Mouse (Mus musculus): ENCODE measurements around the gene Fam219a.

Fam219a gene

DNA sequence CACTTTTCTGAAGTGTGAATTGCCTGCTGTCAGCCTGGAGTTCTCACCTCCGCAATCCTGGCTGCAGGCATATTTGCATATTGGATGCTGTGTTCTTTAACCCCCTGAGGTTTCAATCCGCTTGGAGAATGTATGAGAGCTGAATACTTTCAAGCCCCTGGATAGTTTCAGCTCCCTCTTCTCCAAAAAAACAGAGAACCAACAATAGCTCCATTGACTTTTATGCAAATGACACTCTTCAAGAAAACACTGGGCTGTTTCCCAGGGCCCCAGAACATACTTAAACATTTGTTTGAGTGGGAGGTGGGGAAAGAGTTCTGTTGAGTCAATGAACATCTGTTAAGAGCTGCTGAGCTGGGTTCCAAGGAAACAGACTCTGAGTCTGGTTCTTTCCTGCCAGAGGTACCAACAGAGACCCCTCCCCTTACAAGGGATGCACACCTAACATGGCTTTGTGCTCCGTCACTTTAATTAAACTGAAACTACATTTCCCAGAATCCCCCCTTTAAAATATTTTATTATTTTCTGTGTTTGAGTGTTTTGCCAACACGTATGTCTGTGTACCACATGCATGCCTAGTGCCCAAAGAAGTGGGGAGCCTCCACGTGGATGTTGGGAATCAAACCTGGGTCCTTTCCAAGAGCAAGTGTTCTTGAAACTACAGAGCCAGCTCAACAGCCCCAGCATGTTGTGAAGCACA lies 98.5 kb downstream of the Fam219a start:
- DNase-seq (ENCODE audit: low spot score) = no peak

DNA sequence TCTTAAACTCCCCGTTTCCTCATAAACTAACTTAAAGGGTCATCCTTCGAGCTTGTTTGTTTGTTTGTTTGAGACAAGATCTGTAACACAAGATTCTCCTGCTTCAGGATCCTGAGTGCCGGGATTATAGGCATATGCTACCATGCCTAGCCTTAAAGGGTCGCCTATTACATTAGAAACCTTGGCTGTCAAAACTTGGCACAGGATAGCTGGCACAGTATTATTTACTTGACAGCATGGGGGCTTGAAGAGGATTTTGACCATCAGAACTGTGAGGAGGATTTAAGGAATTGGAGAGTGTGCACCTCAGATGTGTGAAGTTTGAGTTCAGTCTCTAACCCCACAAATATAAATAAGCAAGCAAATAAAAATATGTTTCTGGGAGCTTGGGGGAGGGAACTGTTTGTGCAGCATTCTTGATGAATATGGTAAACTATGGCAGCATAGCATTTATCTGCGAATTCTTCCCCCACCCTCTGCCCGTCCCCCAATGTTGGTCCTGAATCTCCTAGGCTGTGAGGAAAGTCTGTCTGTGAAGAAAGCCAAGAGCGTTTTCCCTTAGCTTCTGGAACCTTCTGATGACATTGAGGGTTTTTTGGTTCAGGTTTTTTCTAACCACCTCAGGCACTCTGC lies 99.2 kb downstream of the Fam219a start:
- DNase-seq (ENCODE audit: low spot score) = no peak

DNA sequence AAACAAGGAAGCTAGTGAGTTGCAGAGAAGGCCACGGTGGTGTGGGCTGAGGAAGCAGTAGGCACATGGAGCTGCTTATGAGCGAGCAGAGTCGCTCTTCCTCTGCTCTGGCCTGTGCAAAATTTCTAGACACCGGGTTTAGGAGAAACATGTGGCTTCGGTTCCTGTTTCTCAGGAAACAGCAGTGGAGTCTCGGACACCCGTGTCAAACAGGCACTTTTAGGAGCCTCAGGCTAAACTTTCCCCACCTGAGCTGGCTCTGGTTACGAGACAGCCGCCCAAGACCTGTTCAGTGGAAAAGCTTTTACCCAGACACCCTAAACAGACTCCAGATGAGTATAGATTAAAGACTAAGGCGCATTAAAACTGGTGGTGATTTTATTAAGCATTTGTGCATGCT lies 100.1 kb downstream of the Fam219a start:
- DNase-seq (ENCODE audit: low spot score) = no peak

DNA sequence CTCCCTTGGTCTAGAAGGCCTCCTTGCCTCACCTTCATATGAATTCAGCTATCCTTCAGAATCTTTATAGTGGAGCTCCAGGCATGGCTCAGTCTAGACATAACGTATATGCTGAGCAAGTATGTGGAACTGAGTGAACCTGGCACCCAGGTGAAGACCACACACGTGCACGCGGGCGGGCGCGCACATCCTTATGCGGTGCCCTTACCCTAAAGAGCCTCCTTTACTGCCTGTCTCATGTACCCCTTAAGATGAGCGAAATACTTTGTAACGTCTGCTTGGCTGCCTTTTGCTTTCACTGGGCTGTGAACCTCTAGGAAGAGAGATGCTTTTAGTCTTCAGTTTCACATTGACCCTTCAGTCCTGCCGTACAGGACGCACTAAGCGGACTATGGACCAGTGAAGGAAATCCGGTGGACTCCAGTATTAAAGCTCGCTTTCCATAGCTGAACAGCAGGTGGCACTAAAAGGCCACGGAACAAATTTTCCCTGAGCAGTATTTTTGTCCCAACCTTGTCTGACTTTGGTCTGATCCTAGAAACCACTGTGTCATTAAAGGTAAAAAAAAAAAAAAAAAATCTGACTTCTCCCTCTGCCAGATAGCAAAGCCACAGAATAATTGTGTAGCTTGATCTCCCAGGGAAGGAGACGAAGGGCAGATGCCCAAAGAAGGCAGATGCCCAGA lies 100.8 kb downstream of the Fam219a start:
- peak; percentile 66 for DNase-seq (ENCODE audit: low spot score)

All from lung, postnatal 25 days (tissue).